Mouse (Mus musculus): ENCODE measurements around the gene Cd80.

- TF ChIP-seq GATA1 (IDR thresholded peaks at IDR 0.05; ENCODE audit: low read length): no peak
- no peak for TF ChIP-seq TAL1 (IDR thresholded peaks at IDR 0.05; ENCODE audit: low read length)
These were observed 16.5 kb downstream of the Cd80 start for GRCm38 (mm10) chr16:38471697-38472506.

Measured in erythroblast, embryonic 14.5 days (primary cell).